Mouse (Mus musculus) erythroblast, adult 5-6 weeks (primary cell): ENCODE data around the gene Rdh19. TPM values are rescaled to one million over a fixed set of nuclear protein-coding genes. Genes with fewer than 3 reads are reported as not detected.
"Not testable (repeated sequence)": the region's sequence is repeated elsewhere in the genome, so short reads cannot be mapped to it uniquely, and the experiment has no call there.

Experiments used
- ATAC-seq: replicated peaks from 2 replicates; pipeline ENCODE4 v1.8.0; 2016; ENCODE audit warnings: moderate number of reproducible peaks, mild to moderate bottlenecking, moderate TSS enrichment, inconsistent platforms; ENCODE audit not compliant: poor library complexity, low FRiP score, severe bottlenecking
- total RNA-seq, 2 experiments: library from RNA; stranded (forward) in 1 of 2; stranded (reverse) in 1 of 2; fragments of 150-400 nt in 1 of 2; fragments of 200-764, 138-1000 nt in 1 of 2; gene quantifications; 2 replicates each; pipeline versions ENCODE4 v1.2.3 to v1.2.4; 2015 to 2017; ENCODE audit warnings: low replicate concordance in 2 of 2

The Rdh19 gene
- total RNA-seq, 2 experiments from 2014 or later, result not detected

DNA sequence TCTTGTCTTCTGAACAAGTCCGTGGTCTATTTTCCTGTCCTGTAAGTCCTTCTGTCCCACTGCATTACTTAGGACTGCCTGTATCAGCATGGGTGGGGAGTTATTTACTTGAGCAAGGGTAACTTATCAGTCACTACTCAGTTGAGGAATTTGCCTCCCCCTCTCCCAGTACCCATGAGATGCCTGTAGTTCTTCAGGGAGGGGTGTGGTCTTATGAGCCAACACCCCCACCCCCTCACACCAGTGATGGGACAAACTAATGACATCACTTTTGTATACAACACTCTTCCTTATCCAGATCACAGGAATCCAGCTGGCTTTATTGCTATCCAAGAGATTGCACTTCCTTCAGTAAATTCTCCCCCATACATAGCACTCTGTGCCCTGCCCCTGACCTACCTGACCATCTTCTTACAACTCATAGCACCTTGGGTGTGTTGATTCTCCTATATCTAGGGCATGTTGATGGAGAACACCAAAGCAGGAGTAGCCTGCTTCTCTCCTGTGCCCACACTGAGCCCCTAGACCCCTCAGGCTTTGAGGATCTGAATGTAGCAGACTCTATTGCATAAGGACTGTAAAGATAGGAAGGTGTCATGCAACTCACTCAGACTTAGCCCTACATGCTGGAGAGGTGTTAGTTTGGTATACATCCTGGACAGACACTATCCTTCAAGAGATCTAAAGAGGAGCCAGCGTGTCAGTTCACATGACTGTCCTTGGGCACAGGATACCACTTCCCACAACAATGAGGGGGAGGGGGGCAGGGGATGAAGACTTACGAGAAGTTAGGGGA lies 28.7 kb downstream of the Rdh19 start:
- ATAC-seq, result no peak

GRCm38 (mm10) chr10:127879155-127879688 lies 29.5 kb downstream of the Rdh19 start:
- ATAC-seq, result no peak

DNA sequence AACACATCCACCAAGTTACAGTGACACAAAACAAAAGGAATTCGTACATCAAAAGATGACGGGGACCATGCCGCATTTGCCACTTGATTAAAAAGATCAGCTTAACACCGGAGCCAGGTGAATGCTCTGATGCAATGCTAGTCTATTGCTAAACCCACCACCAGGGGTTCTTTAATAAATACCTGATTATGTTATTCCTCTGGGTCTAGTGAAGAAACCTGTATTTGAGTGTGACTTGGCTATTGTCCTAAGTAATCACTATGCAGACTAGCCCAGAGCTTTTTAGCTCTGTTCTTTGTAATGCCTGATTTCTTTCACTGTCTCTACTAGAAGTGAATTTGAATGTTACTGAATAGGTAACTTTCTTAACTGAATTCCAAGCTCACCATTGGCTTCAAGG lies 31.3 kb downstream of the Rdh19 start:
- ATAC-seq, result no peak

DNA sequence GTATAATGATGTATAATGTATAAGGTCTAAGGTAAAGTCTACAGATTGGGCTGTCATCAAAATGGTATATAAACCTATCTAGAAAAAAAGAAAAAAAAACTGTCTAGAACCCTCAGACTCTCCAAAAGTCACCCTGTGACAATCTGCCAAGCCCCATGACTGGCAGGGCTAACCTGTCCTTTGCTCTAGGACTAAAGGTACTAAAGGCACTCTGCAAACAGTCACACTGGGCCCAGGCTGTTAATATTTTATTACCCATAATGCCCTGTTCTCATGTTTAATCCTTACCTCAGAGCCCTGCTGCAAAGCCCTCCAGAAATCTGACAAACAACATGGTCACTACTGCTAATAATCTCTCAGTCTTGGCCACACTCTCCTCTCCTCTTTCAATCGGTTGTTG lies 36.8 kb downstream of the Rdh19 start:
- ATAC-seq, result no peak

GRCm38 (mm10) chr10:127886971-127887370 lies 37.2 kb downstream of the Rdh19 start:
- no peak for ATAC-seq

DNA sequence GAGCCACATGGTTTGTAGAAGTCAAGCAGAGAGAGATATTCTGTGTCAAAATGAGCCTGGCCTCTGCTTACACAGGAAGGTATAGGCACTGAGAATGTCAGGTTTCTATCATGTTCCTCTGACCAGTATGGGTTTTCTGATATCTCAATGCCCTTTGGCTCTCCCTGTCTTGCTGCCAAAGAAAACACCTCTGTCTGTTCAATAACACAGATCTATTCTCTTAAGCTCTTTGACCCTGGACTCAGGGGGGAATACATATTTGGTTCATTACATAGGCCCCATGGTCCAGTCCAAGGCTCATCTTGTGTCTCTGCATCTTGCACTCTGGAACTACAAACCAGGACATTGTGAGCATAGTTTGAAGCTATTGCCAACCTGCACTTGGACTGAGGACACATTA lies 38.9 kb downstream of the Rdh19 start, which contains the start of gene Rdh7:
Gene Rdh7, minus strand, starts transcription at position 213 of the 400 bp plus-strand sequence.
- ATAC-seq, result no peak

DNA sequence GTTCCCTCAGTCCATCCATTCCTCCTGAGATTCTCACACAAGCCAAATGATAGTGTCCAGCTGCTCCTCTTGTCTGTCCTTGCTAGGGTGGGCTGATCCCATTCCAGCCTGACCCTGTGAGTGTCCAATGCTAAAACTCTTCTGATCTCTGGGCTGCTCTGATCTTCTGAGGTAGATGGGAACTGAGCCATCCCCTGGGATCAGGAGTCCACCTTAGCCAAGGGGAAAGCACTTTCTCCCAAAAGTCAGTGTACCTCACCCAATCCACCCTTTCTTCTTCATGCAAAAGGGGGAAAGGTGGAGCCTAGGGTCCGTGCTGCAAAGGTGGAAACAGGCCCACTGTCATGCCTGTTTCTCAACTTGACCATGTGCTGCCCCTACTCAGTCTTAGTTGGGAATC lies 41.8 kb downstream of the Rdh19 start:
- ATAC-seq, result no peak

GRCm38 (mm10) chr10:127893163-127894022 lies 43.7 kb downstream of the Rdh19 start:
- ATAC-seq, result not testable (repeated sequence)

DNA sequence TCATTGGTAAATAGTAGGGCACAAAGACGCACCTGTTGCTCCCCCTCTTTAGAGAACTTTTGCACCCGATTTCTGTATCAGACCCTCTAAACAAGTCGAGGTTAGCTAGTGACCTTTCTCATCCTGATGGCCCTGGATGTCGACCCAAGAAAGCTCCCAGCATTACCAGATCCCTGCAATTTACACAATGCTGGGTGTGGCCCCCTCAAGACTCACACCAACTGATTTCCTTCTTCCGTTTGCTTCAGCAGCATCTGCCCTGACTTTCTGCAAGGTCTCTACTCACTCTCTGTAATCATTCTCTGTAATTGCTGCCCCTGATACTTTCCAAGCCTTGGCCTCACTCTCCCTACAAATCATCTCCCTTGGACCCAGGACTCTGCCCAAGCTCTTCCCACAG lies 47.0 kb downstream of the Rdh19 start:
- ATAC-seq, result no peak

GRCm38 (mm10) chr10:127897506-127897905 lies 47.8 kb downstream of the Rdh19 start:
- no peak for ATAC-seq

- no peak for ATAC-seq
Measured at GRCm38 (mm10) chr10:127898218-127898617, 48.5 kb downstream of the Rdh19 start, which contains the start of gene Sdr9c7. TSS of gene Sdr9c7 (plus strand) at chr10:127898518.

- ATAC-seq, result no peak
Measured at GRCm38 (mm10) chr10:127899783-127900182, 50.1 kb downstream of the Rdh19 start.

DNA sequence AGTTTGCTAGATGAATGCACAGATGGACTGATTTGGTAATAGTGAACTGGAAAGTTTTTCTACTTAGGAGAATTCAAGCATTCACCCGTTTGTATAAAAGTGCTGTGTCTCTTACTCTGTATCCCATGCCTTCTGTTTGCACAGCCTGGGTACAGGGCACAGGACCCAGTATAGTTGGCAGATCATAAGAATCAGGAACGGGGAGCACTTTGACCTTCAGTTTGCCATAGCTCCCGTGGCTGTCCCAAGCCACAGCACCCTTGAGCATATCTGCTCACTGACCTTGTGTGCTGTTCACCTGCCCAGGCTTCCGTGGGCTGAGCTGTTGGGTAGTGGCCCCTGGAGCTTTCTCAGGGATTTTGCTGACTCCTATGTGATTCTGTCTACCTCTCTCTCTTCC lies 52.0 kb downstream of the Rdh19 start:
- no peak for ATAC-seq

DNA sequence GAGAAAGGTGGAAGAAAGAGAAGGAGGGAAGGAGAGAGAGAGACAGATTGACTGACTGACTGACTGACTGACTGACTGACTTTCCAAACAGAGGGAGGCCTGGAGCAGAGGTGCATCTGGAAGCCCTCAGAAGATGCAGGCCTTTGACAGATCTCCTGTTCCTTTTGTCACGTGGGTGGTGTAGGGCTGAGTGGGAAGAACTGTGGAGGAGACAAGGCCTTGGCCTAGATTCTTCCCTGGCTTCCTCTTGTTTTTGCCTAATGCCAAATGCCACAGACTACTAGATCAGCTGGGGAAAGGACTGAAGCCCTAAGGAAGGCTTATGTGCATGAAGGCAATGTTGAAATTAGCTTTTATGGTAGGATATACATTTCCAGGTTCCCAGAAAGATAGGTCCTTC lies 53.4 kb downstream of the Rdh19 start:
- no peak for ATAC-seq

GRCm38 (mm10) chr10:127904718-127905446 lies 55.2 kb downstream of the Rdh19 start:
- ATAC-seq, result no peak

DNA sequence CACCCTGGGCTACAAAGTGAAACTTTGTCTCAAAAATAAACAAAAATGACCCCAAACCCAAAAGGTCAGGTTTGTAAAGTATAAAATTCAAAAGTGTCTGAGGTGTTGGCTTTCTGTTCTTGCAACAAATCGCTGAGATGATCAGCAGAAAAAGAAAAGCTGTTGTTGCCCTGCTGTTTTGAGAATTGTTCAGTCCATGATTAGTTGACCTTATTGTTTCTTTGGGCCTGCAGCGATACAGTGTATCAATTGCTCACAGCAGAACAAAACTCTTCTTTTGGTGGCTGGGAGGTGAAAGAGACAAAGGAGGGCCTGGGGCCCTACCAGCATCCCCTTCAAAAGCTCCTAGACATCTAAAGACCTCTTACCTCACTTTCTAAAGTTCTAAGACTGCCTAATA lies 56.4 kb downstream of the Rdh19 start:
- no peak for ATAC-seq

DNA sequence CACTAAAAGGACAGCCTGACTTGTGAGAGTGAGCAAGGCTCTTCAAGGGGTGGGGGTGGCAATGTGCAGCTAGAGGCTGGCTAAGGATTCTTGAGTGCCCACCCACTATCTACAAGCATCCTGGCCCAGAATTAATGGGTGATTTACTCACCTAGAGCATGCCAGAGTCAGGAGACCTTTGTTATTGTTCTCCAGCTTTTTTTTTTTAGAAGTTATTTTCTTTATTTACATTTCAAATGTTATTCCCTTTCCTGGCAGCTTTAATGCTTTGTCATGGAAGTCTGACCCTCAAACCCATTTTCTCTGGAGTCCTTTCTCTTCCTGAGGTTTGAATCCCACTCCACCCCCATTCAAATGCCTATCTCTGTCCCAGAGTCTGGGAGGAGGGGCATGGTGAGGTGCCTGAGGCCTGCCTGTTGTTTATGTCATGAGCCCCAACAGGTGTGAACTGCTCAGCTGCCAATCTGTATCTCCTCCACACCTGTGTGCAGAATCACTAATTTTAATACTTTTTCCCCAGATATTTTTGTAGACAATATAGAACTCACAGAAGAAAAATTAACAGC lies 57.7 kb downstream of the Rdh19 start:
- ATAC-seq, result no peak
